Mouse (Mus musculus): ENCODE measurements around the gene Slc37a4. TPM values are rescaled to one million over a fixed set of nuclear protein-coding genes. Genes with fewer than 3 reads are reported as not detected.
"Not testable (repeated sequence)": the region's sequence is repeated elsewhere in the genome, so short reads cannot be mapped to it uniquely, and the experiment has no call there.

The Slc37a4 gene
- polyA plus RNA-seq, 1 experiment from 2014 or later, result 41.6 TPM

- peak; percentile 97 for ATAC-seq
- Histone ChIP-seq H3K36me3 (ENCODE audit: control insufficient read depth, insufficient read depth) (peaks cover 39% of the 10 kb centered on the region), H3K9me3 (ENCODE audit: control insufficient read depth, low read length) (no peaks in the 10 kb centered on the region), H3K27ac (ENCODE audit: low read length) (peak within 1 kb of the TSS; percentile 96), H3K27me3 (replicated peaks; ENCODE audit: control insufficient read depth, insufficient read depth, low read length) (no peaks in the 10 kb centered on the region), H3K4me2 (ENCODE audit: low read length) (peak within 1 kb of the TSS; percentile 77), H3K4me1 (replicated peaks; ENCODE audit: control insufficient read depth, insufficient read depth, low read length) (peaks cover 23% of the 10 kb centered on the region), H3K9ac (replicated peaks; ENCODE audit: low read depth, low read length) (peak within 1 kb of the TSS; percentile 70), H3K4me3 (replicated peaks; ENCODE audit: low read length) (peak within 1 kb of the TSS; percentile 66)
- WGBS, result under 1% methylated on average over 51 of the region's 51 CpGs
Observed at GRCm38 (mm10) chr9:44406906-44407751, 10.5 kb downstream of the Slc37a4 start, which contains the start of the genes Rps25 and Trappc4. TSS of gene Rps25 (plus strand) at chr9:44407139. TSS of gene Trappc4 (minus strand) at chr9:44407600.

- H3K27ac ChIP-seq (ENCODE audit: low read length), result peak overlapping the region; percentile 96
- WGBS, result 0% methylated on average over 24 of the region's 24 CpGs
- peaks cover 23% of the 10 kb centered on the region for H3K4me1 ChIP-seq (replicated peaks; ENCODE audit: control insufficient read depth, insufficient read depth, low read length)
- peak overlapping the region; percentile 66 for H3K4me3 ChIP-seq (replicated peaks; ENCODE audit: low read length)
- no peaks in the 10 kb centered on the region for H3K27me3 ChIP-seq (replicated peaks; ENCODE audit: control insufficient read depth, insufficient read depth, low read length)
- peak overlapping the region; percentile 70 for H3K9ac ChIP-seq (replicated peaks; ENCODE audit: low read depth, low read length)
- H3K9me3 ChIP-seq (ENCODE audit: control insufficient read depth, low read length), result no peaks in the 10 kb centered on the region
- peaks cover 43% of the 10 kb centered on the region for H3K36me3 ChIP-seq (ENCODE audit: control insufficient read depth, insufficient read depth)
- no peak; the same call in 1 of the 2 replicates for ATAC-seq
- H3K4me2 ChIP-seq (ENCODE audit: low read length), result peak overlapping the region; percentile 68
Observed at GRCm38 (mm10) chr9:44407752-44408097, 11.1 kb downstream of the Slc37a4 start.

GRCm38 (mm10) chr9:44408693-44409092 is 12.0 kb downstream of the Slc37a4 start:
- not testable (repeated sequence) for H3K27me3 ChIP-seq (replicated peaks; ENCODE audit: control insufficient read depth, insufficient read depth, low read length); H3K9ac ChIP-seq (replicated peaks; ENCODE audit: low read depth, low read length); H3K9me3 ChIP-seq (ENCODE audit: control insufficient read depth, low read length); H3K27ac ChIP-seq (ENCODE audit: low read length); ATAC-seq
- WGBS, result 92% methylated on average over 9 of the region's 9 CpGs
- H3K36me3 ChIP-seq (ENCODE audit: control insufficient read depth, insufficient read depth), result peaks cover 45% of the 10 kb centered on the region
- H3K4me2 ChIP-seq (ENCODE audit: low read length), result peak overlapping the region; percentile 68
- peaks cover 23% of the 10 kb centered on the region for H3K4me1 ChIP-seq (replicated peaks; ENCODE audit: control insufficient read depth, insufficient read depth, low read length)
- H3K4me3 ChIP-seq (replicated peaks; ENCODE audit: low read length), result peak overlapping the region; percentile 66

- H3K9me3 ChIP-seq (ENCODE audit: control insufficient read depth, low read length), result no peaks in the 10 kb centered on the region
- H3K27ac ChIP-seq (ENCODE audit: low read length), result no peak overlapping the region
- H3K36me3 ChIP-seq (ENCODE audit: control insufficient read depth, insufficient read depth), result peaks cover 29% of the 10 kb centered on the region
- no peak for ATAC-seq
- no peaks in the 10 kb centered on the region for H3K27me3 ChIP-seq (replicated peaks; ENCODE audit: control insufficient read depth, insufficient read depth, low read length)
- no peak overlapping the region for H3K9ac ChIP-seq (replicated peaks; ENCODE audit: low read depth, low read length)
- H3K4me2 ChIP-seq (ENCODE audit: low read length), result no peak overlapping the region
- WGBS, result 74% methylated on average over 2 of the region's 2 CpGs
- no peak overlapping the region for H3K4me3 ChIP-seq (replicated peaks; ENCODE audit: low read length)
- peaks cover 16% of the 10 kb centered on the region for H3K4me1 ChIP-seq (replicated peaks; ENCODE audit: control insufficient read depth, insufficient read depth, low read length)
Observed at GRCm38 (mm10) chr9:44410647-44411336, 14.1 kb downstream of the Slc37a4 start.

GRCm38 (mm10) chr9:44411601-44412130 is 15.0 kb downstream of the Slc37a4 start:
- 83% methylated on average over 1 of the region's 1 CpGs for WGBS
- Histone ChIP-seq H3K36me3 (ENCODE audit: control insufficient read depth, insufficient read depth) (peaks cover 32% of the 10 kb centered on the region), H3K4me3 (replicated peaks; ENCODE audit: low read length) (no peak overlapping the region), H3K9ac (replicated peaks; ENCODE audit: low read depth, low read length) (no peak overlapping the region), H3K9me3 (ENCODE audit: control insufficient read depth, low read length) (no peaks in the 10 kb centered on the region), H3K4me1 (replicated peaks; ENCODE audit: control insufficient read depth, insufficient read depth, low read length) (peaks cover 11% of the 10 kb centered on the region), H3K4me2 (ENCODE audit: low read length) (no peak overlapping the region), H3K27me3 (replicated peaks; ENCODE audit: control insufficient read depth, insufficient read depth, low read length) (no peaks in the 10 kb centered on the region), H3K27ac (ENCODE audit: low read length) (no peak overlapping the region)
- no peak for ATAC-seq

GRCm38 (mm10) chr9:44412306-44412705 is 15.7 kb downstream of the Slc37a4 start:
- H3K36me3 ChIP-seq (ENCODE audit: control insufficient read depth, insufficient read depth), result peaks cover 32% of the 10 kb centered on the region
- H3K4me3 ChIP-seq (replicated peaks; ENCODE audit: low read length), result no peak overlapping the region
- no peak overlapping the region for H3K4me2 ChIP-seq (ENCODE audit: low read length)
- WGBS, result 87% methylated on average over 4 of the region's 4 CpGs
- no peak for ATAC-seq
- no peaks in the 10 kb centered on the region for H3K9me3 ChIP-seq (ENCODE audit: control insufficient read depth, low read length)
- H3K4me1 ChIP-seq (replicated peaks; ENCODE audit: control insufficient read depth, insufficient read depth, low read length), result peaks cover 14% of the 10 kb centered on the region
- no peak overlapping the region for H3K27ac ChIP-seq (ENCODE audit: low read length)
- no peaks in the 10 kb centered on the region for H3K27me3 ChIP-seq (replicated peaks; ENCODE audit: control insufficient read depth, insufficient read depth, low read length)
- no peak overlapping the region for H3K9ac ChIP-seq (replicated peaks; ENCODE audit: low read depth, low read length)

- Histone ChIP-seq H3K27me3 (replicated peaks; ENCODE audit: control insufficient read depth, insufficient read depth, low read length) (no peaks in the 10 kb centered on the region), H3K4me1 (replicated peaks; ENCODE audit: control insufficient read depth, insufficient read depth, low read length) (peaks cover 17% of the 10 kb centered on the region), H3K9me3 (ENCODE audit: control insufficient read depth, low read length) (no peaks in the 10 kb centered on the region), H3K9ac (replicated peaks; ENCODE audit: low read depth, low read length) (no peak overlapping the region), H3K4me2 (ENCODE audit: low read length) (no peak overlapping the region), H3K27ac (ENCODE audit: low read length) (no peak overlapping the region), H3K36me3 (ENCODE audit: control insufficient read depth, insufficient read depth) (peaks cover 32% of the 10 kb centered on the region), H3K4me3 (replicated peaks; ENCODE audit: low read length) (no peak overlapping the region)
- no peak for ATAC-seq
- WGBS, result 82% methylated on average over 2 of the region's 2 CpGs
Observed at GRCm38 (mm10) chr9:44412781-44413180, 16.1 kb downstream of the Slc37a4 start.

GRCm38 (mm10) chr9:44417156-44417891 is 20.7 kb downstream of the Slc37a4 start:
- Histone ChIP-seq H3K36me3 (ENCODE audit: control insufficient read depth, insufficient read depth) (peaks cover 11% of the 10 kb centered on the region), H3K4me2 (ENCODE audit: low read length) (peak overlapping the region; percentile 86), H3K9ac (replicated peaks; ENCODE audit: low read depth, low read length) (peak overlapping the region; percentile 82), H3K27ac (ENCODE audit: low read length) (no peak overlapping the region; the same call in 1 of the 2 replicates), H3K27me3 (replicated peaks; ENCODE audit: control insufficient read depth, insufficient read depth, low read length) (no peaks in the 10 kb centered on the region), H3K4me3 (replicated peaks; ENCODE audit: low read length) (peak overlapping the region; percentile 81), H3K4me1 (replicated peaks; ENCODE audit: control insufficient read depth, insufficient read depth, low read length) (peaks cover 11% of the 10 kb centered on the region), H3K9me3 (ENCODE audit: control insufficient read depth, low read length) (no peaks in the 10 kb centered on the region)
- no peak; the same call in none of the 2 replicates for ATAC-seq
- 8% methylated on average over 26 of the region's 26 CpGs for WGBS
